ENCODE assay signal across 29 mouse cellular contexts in the genomic region with DNA sequence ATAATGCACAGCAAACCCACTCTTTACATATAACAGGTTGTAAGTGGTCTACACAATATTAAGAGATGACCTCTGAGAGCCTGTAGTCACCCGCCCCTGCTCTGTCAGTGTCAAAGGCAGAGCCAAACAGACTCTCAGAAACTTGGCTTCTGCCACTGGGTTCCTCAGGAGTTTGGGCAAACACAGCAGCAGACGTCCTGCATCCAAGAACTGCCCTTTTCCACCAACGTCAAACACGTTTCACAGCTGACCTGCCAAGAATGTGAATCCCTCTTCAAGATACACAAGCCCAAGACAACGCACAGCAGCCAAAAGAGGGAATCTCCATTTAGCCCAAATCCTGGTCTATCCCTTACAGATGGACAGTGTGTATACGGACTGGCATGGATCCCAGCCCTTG.
DNase-seq lines count a peak whose midpoint lies in the region; ATAC-seq and TF ChIP-seq lines count a peak whose summit lies in the region.
"Had no signal": no experiment of that assay in that cellular context is flagged by ENCODE, and none has a peak within 500 bp of the region (broad histone marks: within the 10 kb centered on the region; RNA-seq: fewer than 3 reads in every experiment).

No protein-coding gene starts in this region.

- no peak for TF ChIP-seq EP300 in stomach, postnatal 0 days (optimal IDR thresholded peaks at IDR 0.05)

- no peaks in the 10 kb centered on the region for H3K9me3 ChIP-seq in heart, embryonic 12.5 days (replicated peaks)
- H3K9me3 ChIP-seq in stomach, postnatal 0 days (ENCODE audit: control insufficient read depth, low read length), result no peaks in the 10 kb centered on the region
- H3K9me3 ChIP-seq: embryonic facial prominence, embryonic 13.5 days; forebrain, embryonic 10.5 days; forebrain, embryonic 15.5 days; heart, embryonic 15.5 days; hindbrain, embryonic 12.5 days; intestine, embryonic 15.5 days; limb, embryonic 13.5 days; lung, embryonic 15.5 days; midbrain, embryonic 13.5 days; neural tube, embryonic 13.5 days had no signal

- ATAC-seq in heart, embryonic 12.5 days (ENCODE audit: insufficient number of reproducible peaks, low FRiP score), result no peak
- ATAC-seq in stomach, postnatal 0 days (ENCODE audit: low FRiP score, low TSS enrichment), result peak; percentile 32; the same call in 1 of the 2 replicates
- ATAC-seq: forebrain, embryonic 15.5 days; hindbrain, postnatal 0 days; intestine, embryonic 15.5 days; midbrain, embryonic 13.5 days had no signal

- H3K9ac ChIP-seq in heart, embryonic 12.5 days, result no peak overlapping the region
- H3K9ac ChIP-seq in stomach, postnatal 0 days (ENCODE audit: low read length), result no peak overlapping the region
- H3K9ac ChIP-seq: embryonic facial prominence, embryonic 13.5 days; forebrain, embryonic 15.5 days; heart, embryonic 15.5 days; hindbrain, embryonic 12.5 days; intestine, embryonic 15.5 days; limb, embryonic 13.5 days; lung, embryonic 15.5 days; midbrain, embryonic 13.5 days; neural tube, embryonic 13.5 days had no signal

- TF ChIP-seq CTCF in stomach, postnatal 0 days (IDR thresholded peaks at IDR 0.05; ENCODE audit: low read depth), result no peak
- no peak for TF ChIP-seq CTCF in gastrocnemius, adult 2 months (IDR thresholded peaks at IDR 0.05)

- WGBS in heart, embryonic 12.5 days, result 77% methylated on average over 6 of the region's 6 CpGs
- 41% methylated on average over 6 of the region's 6 CpGs for WGBS in stomach, postnatal 0 days

- peak; percentile 95 for DNase-seq in heart, adult 11 months
- peak; percentile 43 for DNase-seq in urinary bladder, postnatal 14 days (ENCODE audit: low spot score)
- no peak for DNase-seq in urinary bladder, postnatal 10 days (ENCODE audit: low spot score)
- DNase-seq in heart, postnatal 14 days, result peak; percentile 33 to 47
- DNase-seq in stomach, postnatal 0 days (ENCODE audit: low spot score), result peak; percentile 19
- DNase-seq in gastrocnemius, adult 2 months, result no peak
- DNase-seq in adrenal gland, adult 2 months, result no peak
- DNase-seq: adrenal gland, postnatal 25 days; cerebellum, adult 18-20 months; embryo, embryonic 11 days; kidney, adult 8-10 months; right cerebral cortex, postnatal 4 days; thymus, postnatal 14 days had no signal

- H3K27me3 ChIP-seq in heart, embryonic 12.5 days (replicated peaks), result no peaks in the 10 kb centered on the region
- H3K27me3 ChIP-seq in stomach, postnatal 0 days (ENCODE audit: control insufficient read depth, insufficient read depth, low read length), result no peaks in the 10 kb centered on the region
- H3K27me3 ChIP-seq: embryonic facial prominence, embryonic 13.5 days; forebrain, embryonic 15.5 days; heart, embryonic 15.5 days; hindbrain, embryonic 12.5 days; intestine, embryonic 15.5 days; limb, embryonic 13.5 days; lung, embryonic 15.5 days; midbrain, embryonic 13.5 days; neural tube, embryonic 13.5 days had no signal

- no peak overlapping the region for H3K27ac ChIP-seq in heart, embryonic 12.5 days (ENCODE audit: poor library complexity, severe bottlenecking)
- no peak overlapping the region for H3K27ac ChIP-seq in stomach, postnatal 0 days (replicated peaks)
- no peak overlapping the region for H3K27ac ChIP-seq in gastrocnemius, adult 2 months
- H3K27ac ChIP-seq: embryonic facial prominence, embryonic 13.5 days; forebrain, embryonic 10.5 days; forebrain, embryonic 15.5 days; hindbrain, embryonic 12.5 days; hindbrain, postnatal 0 days; intestine, embryonic 15.5 days; kidney, postnatal 0 days; left cerebral cortex, adult 2 months; limb, embryonic 13.5 days; lung, embryonic 15.5 days; macrophage; midbrain, embryonic 13.5 days; neural tube, embryonic 13.5 days had no signal

- no peak overlapping the region for H3K4me2 ChIP-seq in heart, embryonic 12.5 days
- H3K4me2 ChIP-seq in stomach, postnatal 0 days (replicated peaks; ENCODE audit: low read depth), result no peak overlapping the region
- H3K4me2 ChIP-seq: embryonic facial prominence, embryonic 13.5 days; forebrain, embryonic 15.5 days; heart, embryonic 15.5 days; hindbrain, embryonic 12.5 days; intestine, embryonic 15.5 days; limb, embryonic 13.5 days; liver, embryonic 11.5 days; lung, embryonic 15.5 days; midbrain, embryonic 13.5 days; neural tube, embryonic 13.5 days had no signal

- H3K4me3 ChIP-seq in heart, embryonic 12.5 days, result no peak overlapping the region
- H3K4me3 ChIP-seq in stomach, postnatal 0 days (ENCODE audit: low read depth, low read length), result no peak overlapping the region
- H3K4me3 ChIP-seq in gastrocnemius, adult 2 months, result no peak overlapping the region
- H3K4me3 ChIP-seq: embryonic facial prominence, embryonic 13.5 days; forebrain, embryonic 10.5 days; forebrain, embryonic 15.5 days; heart, embryonic 15.5 days; hindbrain, embryonic 12.5 days; intestine, embryonic 15.5 days; left cerebral cortex, adult 2 months; limb, embryonic 13.5 days; lung, embryonic 15.5 days; midbrain, embryonic 13.5 days; neural tube, embryonic 13.5 days had no signal

- peaks cover 39% of the 10 kb centered on the region for H3K4me1 ChIP-seq in heart, embryonic 12.5 days (replicated peaks)
- 0 out of 2 replicates have a peak, but pooled peaks cover 2% of the 10 kb centered on the region for H3K4me1 ChIP-seq in stomach, postnatal 0 days (replicated peaks; ENCODE audit: control insufficient read depth, insufficient read depth)
- H3K4me1 ChIP-seq: embryonic facial prominence, embryonic 13.5 days; forebrain, embryonic 10.5 days; forebrain, embryonic 15.5 days; hindbrain, embryonic 12.5 days; limb, embryonic 13.5 days; midbrain, embryonic 13.5 days; neural tube, embryonic 13.5 days had no signal

- intact Hi-C loops in heart, postnatal 14 days (cut with DNase I), result no loop called here
- intact Hi-C loops in gastrocnemius, adult 2 months (cut with DNase I), result no loop called here

- H3K36me3 ChIP-seq in heart, embryonic 12.5 days, result no peaks in the 10 kb centered on the region
- no peaks in the 10 kb centered on the region for H3K36me3 ChIP-seq in stomach, postnatal 0 days (ENCODE audit: control insufficient read depth, insufficient read depth, low read length)
- H3K36me3 ChIP-seq: embryonic facial prominence, embryonic 13.5 days; forebrain, embryonic 10.5 days; forebrain, embryonic 15.5 days; heart, embryonic 15.5 days; hindbrain, embryonic 12.5 days; intestine, embryonic 15.5 days; limb, embryonic 13.5 days; lung, embryonic 15.5 days; midbrain, embryonic 13.5 days; neural tube, embryonic 13.5 days had no signal

Comparison
In these comparisons a context has a peak if more than half of its experiments do, and no peak if none do; other contexts are left out.
1. DNase-seq: peak in heart, adult 11 months (single experiment), urinary bladder, postnatal 14 days (single experiment), heart, postnatal 14 days (2 of 2) and stomach, postnatal 0 days (single experiment); none in urinary bladder, postnatal 10 days (single experiment), gastrocnemius, adult 2 months (single experiment) and adrenal gland, adult 2 months (single experiment).